Mouse (Mus musculus): Measurements from ENCODE around the gene BC024063. TPM values are rescaled to one million over a fixed set of nuclear protein-coding genes. Genes with fewer than 3 reads are reported as not detected.
A peak's percentile ranks its signal among the peaks of the same experiment; 100 is the strongest.
"Not testable (repeated sequence)": the region's sequence is repeated elsewhere in the genome, so short reads cannot be mapped to it uniquely, and the experiment has no call there.

The BC024063 gene
- 1.6 and 2.0 TPM in 2 replicates for polyA plus RNA-seq (2015; fragmentation: Nextera tagmentation; extraction: Ambion mirVana)

DNA sequence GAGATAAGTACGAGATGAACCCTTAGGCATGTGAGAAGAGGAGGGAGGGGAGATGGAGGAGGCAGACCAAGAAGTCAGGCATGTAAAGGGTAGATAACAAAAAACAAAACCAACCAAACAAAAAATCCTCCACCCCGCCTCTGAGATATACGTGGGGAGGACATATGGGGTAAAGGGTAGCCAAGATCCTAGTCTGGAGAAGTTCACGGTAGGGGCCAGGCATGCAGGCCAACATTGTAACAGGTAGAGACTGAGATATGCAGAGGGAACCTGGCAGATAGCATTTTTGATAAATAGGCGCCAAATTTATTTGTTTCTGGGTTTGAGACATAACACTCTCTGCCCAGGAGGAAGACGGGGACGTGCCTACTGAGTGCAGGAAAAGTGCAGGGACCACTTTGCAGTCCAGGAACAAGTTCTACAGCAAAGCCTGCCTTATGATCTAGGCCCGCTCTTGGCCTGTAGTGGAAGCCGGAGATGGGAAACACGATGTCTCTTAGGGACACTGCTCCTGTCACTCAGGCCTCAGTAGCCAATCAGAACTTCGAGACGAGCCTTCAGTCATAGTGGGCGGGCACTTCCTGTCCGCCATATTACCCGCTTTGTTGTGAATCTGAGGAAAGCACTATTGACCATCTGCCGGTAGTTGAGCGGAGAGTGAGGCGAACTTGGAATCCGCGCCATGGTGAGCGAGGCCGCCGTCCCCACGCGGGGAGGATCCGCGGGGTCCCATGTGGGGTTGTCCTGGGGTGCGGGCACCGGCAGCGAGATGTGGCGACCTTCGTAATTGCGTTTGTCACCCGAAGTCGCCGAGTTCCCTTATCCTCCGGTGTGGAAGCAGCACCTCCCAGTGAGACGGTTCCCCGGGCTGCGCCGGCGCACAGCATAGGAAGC, at the start of gene BC024063:
Gene BC024063 (plus strand): TSS at position 626 of the 894 bp plus-strand sequence.
- H3K36me3 ChIP-seq (ENCODE audit: insufficient read depth, low read length); H3K9ac ChIP-seq (replicated peaks; ENCODE audit: low read depth); H3K27ac ChIP-seq (ENCODE audit: low read length); H3K9me3 ChIP-seq (ENCODE audit: low read length); H3K27me3 ChIP-seq (replicated peaks; ENCODE audit: insufficient read depth, low read length); H3K4me1 ChIP-seq (ENCODE audit: insufficient read depth, low read depth, low read length): not testable (repeated sequence)
- 18% methylated on average over 41 of the region's 42 CpGs for WGBS
- peak; percentile 74 for DNase-seq (ENCODE audit: low spot score)
- peak within 1 kb of the TSS; percentile 50 for H3K4me2 ChIP-seq (replicated peaks; ENCODE audit: low read depth, low read length)
- ATAC-seq, result peak; percentile 97
- peak within 1 kb of the TSS; percentile 43 for H3K4me3 ChIP-seq (ENCODE audit: low read depth, low read length)

GRCm38 (mm10) chr10:82042191-82042590, 41.0 kb upstream of the BC024063 start:
- Histone ChIP-seq H3K9ac (replicated peaks; ENCODE audit: low read depth) (no peak overlapping the region), H3K4me2 (replicated peaks; ENCODE audit: low read depth, low read length) (no peak overlapping the region), H3K4me3 (ENCODE audit: low read depth, low read length) (no peak overlapping the region), H3K36me3 (ENCODE audit: insufficient read depth, low read length) (no peaks in the 10 kb centered on the region), H3K4me1 (ENCODE audit: insufficient read depth, low read depth, low read length) (no peaks in the 10 kb centered on the region), H3K9me3 (ENCODE audit: low read length) (no peaks in the 10 kb centered on the region), H3K27me3 (replicated peaks; ENCODE audit: insufficient read depth, low read length) (no peaks in the 10 kb centered on the region), H3K27ac (ENCODE audit: low read length) (no peak overlapping the region)
- TF ChIP-seq EP300 (IDR thresholded peaks at IDR 0.05), result no peak
- TF ChIP-seq CTCF (IDR thresholded peaks at IDR 0.05), result no peak
- ATAC-seq (no peak), DNase-seq (ENCODE audit: low spot score) (no peak)
- WGBS, result 65% methylated on average over 2 of the region's 2 CpGs

- Histone ChIP-seq H3K4me2 (replicated peaks; ENCODE audit: low read depth, low read length) (no peak overlapping the region), H3K9me3 (ENCODE audit: low read length) (peaks cover 4% of the 10 kb centered on the region), H3K9ac (replicated peaks; ENCODE audit: low read depth) (no peak overlapping the region), H3K36me3 (ENCODE audit: insufficient read depth, low read length) (no peaks in the 10 kb centered on the region), H3K27ac (ENCODE audit: low read length) (no peak overlapping the region), H3K27me3 (replicated peaks; ENCODE audit: insufficient read depth, low read length) (no peaks in the 10 kb centered on the region), H3K4me1 (ENCODE audit: insufficient read depth, low read depth, low read length) (0 out of 2 replicates have a peak, but pooled peaks cover 4% of the 10 kb centered on the region), H3K4me3 (ENCODE audit: low read depth, low read length) (no peak overlapping the region)
- no peak for TF ChIP-seq CTCF (IDR thresholded peaks at IDR 0.05)
- no peak for TF ChIP-seq EP300 (IDR thresholded peaks at IDR 0.05)
- 80% methylated on average over 3 of the region's 3 CpGs for WGBS
- DNase-seq (ENCODE audit: low spot score), result no peak
- no peak for ATAC-seq
These were observed 36.5 kb upstream of the BC024063 start for GRCm38 (mm10) chr10:82046603-82047002.

DNA sequence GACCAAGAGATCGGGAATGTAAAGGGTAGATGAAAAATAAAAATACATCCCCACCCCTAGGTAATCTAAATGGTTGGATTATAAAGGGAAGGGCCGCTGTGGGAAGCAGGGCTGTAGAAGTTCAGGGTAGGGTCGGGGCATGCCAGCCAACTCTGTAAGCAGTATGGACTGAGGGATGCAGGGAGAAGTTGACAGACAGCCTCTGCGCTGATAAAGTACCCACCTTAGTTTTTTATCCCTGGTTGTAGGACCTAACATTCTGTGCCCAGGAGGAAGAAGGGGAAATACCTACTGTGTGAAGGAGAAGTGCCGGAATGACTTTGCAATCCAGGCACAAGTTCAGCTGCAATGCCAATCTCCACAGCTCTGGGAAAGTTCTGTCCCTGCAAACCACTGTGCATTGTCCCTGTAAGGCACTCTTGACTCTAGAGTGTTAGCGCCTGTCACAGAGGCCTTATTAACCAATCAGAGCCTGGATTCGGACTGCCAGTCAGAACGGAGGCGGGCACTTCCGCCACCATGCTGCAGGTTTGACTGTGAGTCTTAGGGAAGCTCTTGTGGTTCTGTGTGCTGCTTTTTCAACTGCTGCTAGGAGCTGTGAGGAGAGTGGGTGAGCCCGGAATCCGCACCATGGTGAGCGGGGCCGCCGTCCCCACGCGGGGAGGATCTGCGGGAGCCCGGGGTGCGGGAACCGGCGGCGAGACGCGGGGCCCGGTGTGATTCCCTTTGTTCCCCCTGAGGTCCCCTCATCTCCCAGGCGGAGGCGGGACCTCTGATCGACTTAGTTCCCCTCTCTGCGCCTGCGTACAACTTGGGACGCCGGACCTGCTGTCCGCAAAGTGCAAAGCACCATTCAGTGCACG, 35.3 kb upstream of the BC024063 start, which contains the start of gene Zfp873:
Gene Zfp873 (plus strand): TSS at position 527 of the 863 bp plus-strand sequence.
- H3K9me3 ChIP-seq (ENCODE audit: low read length), result peaks cover 16% of the 10 kb centered on the region
- 0 out of 2 replicates have a peak, but pooled peaks cover 4% of the 10 kb centered on the region for H3K4me1 ChIP-seq (ENCODE audit: insufficient read depth, low read depth, low read length)
- peak; percentile 96 for DNase-seq (ENCODE audit: low spot score)
- H3K4me2 ChIP-seq (replicated peaks; ENCODE audit: low read depth, low read length), result peak within 1 kb of the TSS; percentile 57
- peak; percentile 100 for ATAC-seq
- TF ChIP-seq CTCF (IDR thresholded peaks at IDR 0.05) (no peak), EP300 (IDR thresholded peaks at IDR 0.05) (no peak)
- no peaks in the 10 kb centered on the region for H3K27me3 ChIP-seq (replicated peaks; ENCODE audit: insufficient read depth, low read length)
- peak within 1 kb of the TSS; percentile 84 for H3K27ac ChIP-seq (ENCODE audit: low read length)
- H3K4me3 ChIP-seq (ENCODE audit: low read depth, low read length), result peak within 1 kb of the TSS; percentile 59
- 8% methylated on average over 35 of the region's 35 CpGs for WGBS
- no peaks in the 10 kb centered on the region for H3K36me3 ChIP-seq (ENCODE audit: insufficient read depth, low read length)
- peak within 1 kb of the TSS; percentile 57 for H3K9ac ChIP-seq (replicated peaks; ENCODE audit: low read depth)

DNA sequence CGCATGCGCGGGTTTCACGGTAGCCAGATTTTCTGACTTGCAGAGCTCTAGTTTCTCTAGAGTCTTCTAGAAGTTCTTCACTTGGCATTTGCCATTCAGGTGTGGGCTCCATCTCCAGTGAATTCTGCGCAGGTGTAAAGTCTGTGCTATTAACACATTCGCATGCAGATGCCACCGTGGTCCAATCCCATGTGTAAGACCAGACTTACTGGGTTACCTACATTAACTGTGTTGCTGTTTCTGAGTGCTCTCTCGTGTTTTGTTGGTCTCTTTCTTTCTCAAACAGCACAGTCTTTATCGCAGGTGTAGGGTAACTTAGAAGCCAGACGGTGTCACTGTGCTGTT, 34.7 kb upstream of the BC024063 start:
- Histone ChIP-seq H3K9me3 (ENCODE audit: low read length) (peaks cover 22% of the 10 kb centered on the region), H3K27ac (ENCODE audit: low read length) (peak overlapping the region; percentile 84; the same call in 1 of the 2 replicates), H3K4me3 (ENCODE audit: low read depth, low read length) (peak overlapping the region; percentile 59), H3K4me2 (replicated peaks; ENCODE audit: low read depth, low read length) (peak overlapping the region; percentile 57), H3K9ac (replicated peaks; ENCODE audit: low read depth) (peak overlapping the region; percentile 57)
- not testable (repeated sequence) for H3K27me3 ChIP-seq (replicated peaks; ENCODE audit: insufficient read depth, low read length); H3K36me3 ChIP-seq (ENCODE audit: insufficient read depth, low read length); ATAC-seq; H3K4me1 ChIP-seq (ENCODE audit: insufficient read depth, low read depth, low read length); DNase-seq (ENCODE audit: low spot score)
- WGBS, result 28% methylated on average over 10 of the region's 10 CpGs

GRCm38 (mm10) chr10:82083622-82083971, 444 bp downstream of the BC024063 start:
- peak overlapping the region; percentile 43 for H3K4me3 ChIP-seq (ENCODE audit: low read depth, low read length)
- not testable (repeated sequence) for H3K27me3 ChIP-seq (replicated peaks; ENCODE audit: insufficient read depth, low read length); H3K36me3 ChIP-seq (ENCODE audit: insufficient read depth, low read length); H3K9ac ChIP-seq (replicated peaks; ENCODE audit: low read depth); H3K4me1 ChIP-seq (ENCODE audit: insufficient read depth, low read depth, low read length); H3K9me3 ChIP-seq (ENCODE audit: low read length); DNase-seq (ENCODE audit: low spot score); H3K27ac ChIP-seq (ENCODE audit: low read length); ATAC-seq
- WGBS, result 18% methylated on average over 14 of the region's 14 CpGs
- H3K4me2 ChIP-seq (replicated peaks; ENCODE audit: low read depth, low read length), result peak overlapping the region; percentile 50

Data from lung, postnatal 0 days (tissue).